Mouse (Mus musculus) heart, embryonic 16.5 days (tissue): ENCODE data around the gene Taok3. TPM values are rescaled to one million over a fixed set of nuclear protein-coding genes. Genes with fewer than 3 reads are reported as not detected.

Source experiments
- ATAC-seq: fragments of 200-750 bp; cut with Nextera tagmentation; replicated peaks from 2 replicates; pipeline ENCODE4 v1.8.0; 2017; ENCODE audit warnings: moderate number of reproducible peaks; ENCODE audit not compliant: insufficient read depth, low FRiP score; ENCODE audit errors: extremely low read depth
- H3K27ac ChIP-seq: fragments of 300-500 bp; sonication (generic); 2 replicates; pipeline ENCODE4 v1.5.1; 2014; ENCODE audit warnings: mild to moderate bottlenecking, low read length, control low read depth, moderate library complexity
- H3K27me3 ChIP-seq: fragments of 300-500 bp; sonication (generic); 2 replicates; pipeline ENCODE4 v1.6.1; 2014; ENCODE audit warnings: low read length, mixed read lengths; ENCODE audit not compliant: control insufficient read depth, insufficient read depth
- H3K36me3 ChIP-seq: fragments of 300-500 bp; sonication (generic); 2 replicates; pipeline ENCODE4 v1.6.1; 2014; ENCODE audit not compliant: control insufficient read depth, insufficient read depth
- H3K4me1 ChIP-seq: fragments of 300-500 bp; sonication (generic); 2 replicates; pipeline ENCODE4 v1.6.1; 2014; ENCODE audit warnings: low read length, mixed read lengths; ENCODE audit not compliant: control insufficient read depth, insufficient read depth
- H3K4me2 ChIP-seq: fragments of 300-500 bp; sonication (generic); 2 replicates; pipeline ENCODE4 v1.6.1; 2014; ENCODE audit warnings: low read depth, mild to moderate bottlenecking, control low read depth, low read length
- H3K4me3 ChIP-seq: fragments of 300-500 bp; sonication (generic); 2 replicates; pipeline ENCODE4 v1.5.1; 2014; ENCODE audit warnings: mild to moderate bottlenecking, control low read depth, low read length
- H3K9ac ChIP-seq: fragments of 300-500 bp; sonication (generic); 2 replicates; pipeline ENCODE4 v1.6.1; 2014; ENCODE audit warnings: low read length, control low read depth
- H3K9me3 ChIP-seq: fragments of 300-500 bp; sonication (generic); replicated peaks from 2 replicates; pipeline ENCODE4 v1.6.1; 2016; ENCODE audit warnings: low read length; ENCODE audit not compliant: control insufficient read depth
- WGBS: fragments of 180-500 bp; shearing (Covaris S2); extraction: QIAGEN DNeasy Blood & Tissue Kit; methylation state at CpG from one replicate; pipeline ENCODE4 v1.1.7; 2014; 5-methylcytosine and 5-hydroxymethylcytosine counted together
- polyA plus RNA-seq: library from polyadenylated mRNA; unstranded; fragments of >200 nt; fragmentation: Nextera tagmentation; extraction: Ambion mirVana; gene quantifications from 2 replicates; pipeline ENCODE4 v1.2.1, GENCODE M21; 2015

Taok3 gene
- polyA plus RNA-seq, 1 experiment from 2014 or later, result 19.2 TPM

- no peak for ATAC-seq
- peak overlapping the region; percentile 96 for H3K4me2 ChIP-seq
- WGBS, result 15% methylated on average over 2 of the region's 2 CpGs
These were observed 1.7 kb downstream of the Taok3 start for GRCm38 (mm10) chr5:117121657-117122056.

GRCm38 (mm10) chr5:117123102-117123501, 3.2 kb downstream of the Taok3 start:
- ATAC-seq, result no peak
- Histone ChIP-seq H3K27me3 (no peaks in the 10 kb centered on the region), H3K9ac (no peak overlapping the region), H3K9me3 (no peaks in the 10 kb centered on the region), H3K36me3 (no peaks in the 10 kb centered on the region), H3K27ac (no peak overlapping the region), H3K4me1 (peaks cover 9% of the 10 kb centered on the region), H3K4me3 (no peak overlapping the region), H3K4me2 (no peak overlapping the region)
- 53% methylated on average over 6 of the region's 6 CpGs for WGBS

More at GRCm38 (mm10) chr5:117121657-117122056, 1.7 kb downstream of the Taok3 start:
- H3K9me3 ChIP-seq, result no peaks in the 10 kb centered on the region
- H3K36me3 ChIP-seq, result no peaks in the 10 kb centered on the region
- peak overlapping the region; percentile 82 for H3K4me3 ChIP-seq
- no peak overlapping the region for H3K27ac ChIP-seq
- no peak overlapping the region for H3K9ac ChIP-seq
- H3K27me3 ChIP-seq, result no peaks in the 10 kb centered on the region
- peaks cover 9% of the 10 kb centered on the region for H3K4me1 ChIP-seq

GRCm38 (mm10) chr5:117123840-117124239, 3.9 kb downstream of the Taok3 start:
- H3K9me3 ChIP-seq, result no peaks in the 10 kb centered on the region
- no peak for ATAC-seq
- no peak overlapping the region for H3K4me2 ChIP-seq
- WGBS, result 91% methylated on average over 4 of the region's 4 CpGs
- H3K36me3 ChIP-seq, result no peaks in the 10 kb centered on the region
- no peak overlapping the region for H3K27ac ChIP-seq
- H3K4me1 ChIP-seq, result peaks cover 9% of the 10 kb centered on the region
- H3K4me3 ChIP-seq, result no peak overlapping the region
- H3K27me3 ChIP-seq, result no peaks in the 10 kb centered on the region
- no peak overlapping the region for H3K9ac ChIP-seq

GRCm38 (mm10) chr5:117125482-117126346, 5.8 kb downstream of the Taok3 start:
- Histone ChIP-seq H3K27me3 (no peaks in the 10 kb centered on the region), H3K27ac (no peak overlapping the region), H3K4me1 (peaks cover 7% of the 10 kb centered on the region), H3K9me3 (no peaks in the 10 kb centered on the region), H3K4me2 (no peak overlapping the region), H3K36me3 (no peaks in the 10 kb centered on the region), H3K9ac (no peak overlapping the region), H3K4me3 (no peak overlapping the region)
- WGBS, result 82% methylated on average over 16 of the region's 16 CpGs
- no peak for ATAC-seq

GRCm38 (mm10) chr5:117127051-117127450, 7.1 kb downstream of the Taok3 start:
- Histone ChIP-seq H3K36me3 (no peaks in the 10 kb centered on the region), H3K4me1 (no peaks in the 10 kb centered on the region), H3K27me3 (no peaks in the 10 kb centered on the region), H3K9ac (no peak overlapping the region), H3K9me3 (no peaks in the 10 kb centered on the region), H3K27ac (no peak overlapping the region), H3K4me3 (no peak overlapping the region), H3K4me2 (no peak overlapping the region)
- 79% methylated on average over 4 of the region's 4 CpGs for WGBS
- no peak for ATAC-seq

GRCm38 (mm10) chr5:117130726-117131125, 10.8 kb downstream of the Taok3 start:
- ATAC-seq, result no peak
- 86% methylated on average over 15 of the region's 15 CpGs for WGBS
- Histone ChIP-seq H3K27me3 (no peaks in the 10 kb centered on the region), H3K9ac (no peak overlapping the region), H3K27ac (no peak overlapping the region), H3K36me3 (no peaks in the 10 kb centered on the region), H3K9me3 (no peaks in the 10 kb centered on the region), H3K4me2 (no peak overlapping the region), H3K4me3 (no peak overlapping the region), H3K4me1 (peaks cover 19% of the 10 kb centered on the region)

GRCm38 (mm10) chr5:117133446-117134065, 13.6 kb downstream of the Taok3 start:
- Histone ChIP-seq H3K4me1 (peaks cover 28% of the 10 kb centered on the region), H3K9ac (peak overlapping the region; percentile 15; the same call in 1 of the 2 replicates), H3K27ac (peak overlapping the region; percentile 65), H3K27me3 (no peaks in the 10 kb centered on the region), H3K4me2 (peak overlapping the region; percentile 36), H3K9me3 (no peaks in the 10 kb centered on the region), H3K36me3 (no peaks in the 10 kb centered on the region), H3K4me3 (peak overlapping the region; percentile 30)
- ATAC-seq, result peak; percentile 56
- WGBS, result 55% methylated on average over 17 of the region's 17 CpGs

- H3K36me3 ChIP-seq, result no peaks in the 10 kb centered on the region
- peak overlapping the region; percentile 36 for H3K4me2 ChIP-seq
- H3K9ac ChIP-seq, result peak overlapping the region; percentile 9; the same call in 1 of the 2 replicates
- H3K27me3 ChIP-seq, result no peaks in the 10 kb centered on the region
- peak overlapping the region; percentile 30 for H3K4me3 ChIP-seq
- no peaks in the 10 kb centered on the region for H3K9me3 ChIP-seq
- peaks cover 28% of the 10 kb centered on the region for H3K4me1 ChIP-seq
- ATAC-seq, result no peak
- H3K27ac ChIP-seq, result peak overlapping the region; percentile 65
- 33% methylated on average over 19 of the region's 19 CpGs for WGBS
These were observed 14.3 kb downstream of the Taok3 start for GRCm38 (mm10) chr5:117134066-117134888.
